Mouse (Mus musculus): ENCODE measurements around the gene Sidt2. TPM values are rescaled to one million over a fixed set of nuclear protein-coding genes. Genes with fewer than 3 reads are reported as not detected.
A peak's percentile ranks its signal among the peaks of the same experiment; 100 is the strongest.

Sidt2 gene
- polyA plus RNA-seq, 1 experiment from 2014 or later: 66.1 TPM

DNA sequence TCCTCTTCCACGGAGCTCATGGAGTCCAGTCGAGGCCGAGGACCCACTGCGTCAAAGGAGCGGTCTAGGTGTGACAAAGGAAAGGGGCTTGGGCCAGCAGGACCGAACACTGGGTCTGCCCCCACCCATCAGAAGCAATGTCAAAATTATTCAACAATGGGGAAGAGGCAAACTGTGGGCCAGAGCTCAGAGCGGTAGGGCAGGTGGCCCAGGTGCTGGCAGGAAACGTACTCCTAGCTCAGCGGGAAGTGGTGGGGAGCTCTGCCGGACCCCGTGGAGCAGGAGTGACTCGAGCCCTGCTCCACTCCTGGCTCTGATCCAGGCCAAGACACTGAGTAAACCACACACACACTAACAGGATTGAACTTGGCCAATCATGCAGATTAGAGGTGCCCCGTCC is 9.3 kb downstream of the Sidt2 start:
- WGBS: 83% methylated on average over 13 of the region's 13 CpGs
- Histone ChIP-seq H3K4me3 (no peak overlapping the region), H3K36me3 (peaks cover 95% of the 10 kb centered on the region), H3K9me3 (no peaks in the 10 kb centered on the region), H3K4me2 (no peak overlapping the region), H3K27ac (no peak overlapping the region), H3K27me3 (no peaks in the 10 kb centered on the region), H3K4me1 (no peaks in the 10 kb centered on the region), H3K9ac (no peak overlapping the region)
- ATAC-seq (ENCODE audit: insufficient number of reproducible peaks, low FRiP score, low TSS enrichment, low read depth): no peak

DNA sequence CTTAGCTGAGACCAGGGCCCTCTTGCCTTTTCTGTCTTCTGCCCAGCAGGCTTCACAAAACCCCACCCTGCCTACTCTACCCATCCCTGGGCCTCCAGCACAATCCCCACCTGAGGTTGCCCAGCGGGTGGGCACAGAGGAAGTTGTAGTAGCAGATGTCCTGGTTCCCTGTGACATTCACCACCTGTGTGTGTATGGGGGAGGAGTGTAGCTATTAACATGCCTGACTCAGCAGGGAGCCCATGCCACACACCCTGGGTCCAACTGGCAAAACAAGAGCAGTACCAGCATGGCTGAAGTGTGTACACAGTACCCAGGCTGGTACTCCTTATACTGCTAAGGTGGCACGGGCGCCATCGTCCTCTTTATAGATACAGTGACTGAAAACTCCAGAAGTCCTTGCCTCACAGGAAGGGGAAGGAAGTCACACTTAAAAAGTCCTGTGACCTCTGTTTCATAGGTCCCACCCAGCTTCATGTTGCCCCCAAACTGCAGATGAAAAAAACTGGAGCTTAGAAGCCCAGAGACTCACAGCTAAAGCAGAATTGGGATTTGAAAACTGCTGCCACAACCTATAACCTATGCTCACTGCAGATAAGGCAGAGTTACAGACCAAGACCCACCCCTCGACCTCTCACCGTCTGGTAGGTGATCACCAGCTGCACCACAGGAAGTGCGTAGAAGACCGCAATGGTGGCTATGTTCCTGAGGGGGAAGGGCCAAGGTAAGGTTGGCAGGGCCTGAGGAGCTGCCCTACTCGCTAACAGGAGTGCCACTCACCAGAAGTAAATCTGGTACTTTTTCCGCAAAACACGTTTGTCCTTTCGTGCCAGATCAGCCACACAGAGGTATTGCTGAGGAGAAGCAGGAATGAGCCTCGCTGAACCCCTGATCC is 10.3 kb downstream of the Sidt2 start:
- 81% methylated on average over 13 of the region's 13 CpGs for WGBS
- Histone ChIP-seq H3K36me3 (peaks cover 88% of the 10 kb centered on the region), H3K4me2 (no peak overlapping the region), H3K9me3 (no peaks in the 10 kb centered on the region), H3K27me3 (no peaks in the 10 kb centered on the region), H3K4me1 (no peaks in the 10 kb centered on the region), H3K4me3 (no peak overlapping the region), H3K27ac (no peak overlapping the region), H3K9ac (no peak overlapping the region)
- no peak for ATAC-seq (ENCODE audit: insufficient number of reproducible peaks, low FRiP score, low TSS enrichment, low read depth)

DNA sequence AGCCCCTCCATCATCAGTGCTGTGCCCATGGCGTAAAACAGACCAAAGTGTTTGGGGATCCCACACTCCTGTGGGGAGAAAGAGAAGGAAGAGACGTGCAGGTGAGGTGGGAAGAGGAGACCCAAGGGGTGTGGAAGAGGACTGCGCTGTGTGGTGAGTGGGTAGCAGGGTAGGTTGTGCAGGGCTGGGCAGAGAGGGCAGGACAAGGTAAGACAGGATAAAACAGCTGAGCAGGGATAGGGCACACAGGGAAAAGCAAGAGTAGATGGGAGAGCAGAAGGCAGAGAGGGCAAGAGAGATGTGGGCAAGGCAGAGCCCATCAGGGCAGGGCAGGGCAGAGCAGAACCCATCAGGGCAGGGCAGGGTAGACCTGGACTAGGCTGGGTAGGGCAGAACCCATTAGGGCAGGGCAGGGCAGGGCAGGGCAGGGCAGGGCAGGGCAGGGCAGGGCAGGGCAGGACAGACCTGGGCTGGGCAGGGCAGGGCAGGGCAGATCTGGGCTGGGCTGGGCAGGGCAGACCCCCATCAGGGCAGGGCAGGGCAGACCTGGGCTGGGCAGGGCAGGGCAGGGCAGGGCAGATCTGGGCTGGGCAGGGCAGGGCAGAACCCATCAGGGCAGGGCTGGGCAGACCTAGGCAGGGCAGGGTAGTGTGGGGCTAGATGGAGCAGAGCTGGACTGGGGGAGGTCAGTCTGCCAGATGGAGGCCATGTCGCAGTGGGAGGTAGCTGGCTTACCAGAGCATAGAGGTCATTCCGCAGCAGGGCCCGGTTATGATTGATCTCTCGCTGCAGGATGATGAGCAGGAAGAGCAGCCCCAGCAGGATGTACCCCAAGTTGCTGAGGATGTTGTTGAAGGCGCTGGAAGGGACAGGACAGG is 11.2 kb downstream of the Sidt2 start:
- H3K9ac ChIP-seq: no peak overlapping the region
- no peak overlapping the region for H3K4me2 ChIP-seq
- no peaks in the 10 kb centered on the region for H3K4me1 ChIP-seq
- H3K9me3 ChIP-seq: no peaks in the 10 kb centered on the region
- H3K27me3 ChIP-seq: no peaks in the 10 kb centered on the region
- peaks cover 88% of the 10 kb centered on the region for H3K36me3 ChIP-seq
- no peak overlapping the region for H3K4me3 ChIP-seq
- no peak overlapping the region for H3K27ac ChIP-seq
- ATAC-seq (ENCODE audit: insufficient number of reproducible peaks, low FRiP score, low TSS enrichment, low read depth): no peak
- WGBS: 89% methylated on average over 8 of the region's 8 CpGs

DNA sequence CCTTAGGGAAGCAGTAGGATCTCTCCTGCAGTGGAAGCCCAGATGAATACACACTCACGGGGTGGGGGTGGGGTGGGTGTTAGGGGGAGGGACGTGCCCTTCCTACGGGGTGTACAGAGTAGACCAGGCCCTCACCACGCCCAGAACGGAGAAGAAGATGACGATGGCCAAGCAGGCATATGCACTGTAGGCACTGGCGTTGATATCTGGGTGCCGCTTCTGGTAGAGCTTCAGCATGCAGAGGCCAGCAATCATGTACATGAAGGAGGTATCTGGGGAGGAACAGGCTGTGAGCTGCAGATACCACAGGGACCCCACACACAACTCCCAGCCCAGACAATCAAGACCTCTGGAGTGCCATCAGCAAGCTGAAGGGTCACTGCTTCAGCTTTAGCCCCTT is 12.1 kb downstream of the Sidt2 start:
- no peak; the same call in 1 of the 2 replicates for ATAC-seq (ENCODE audit: insufficient number of reproducible peaks, low FRiP score, low TSS enrichment, low read depth)
- H3K4me2 ChIP-seq: no peak overlapping the region
- H3K4me3 ChIP-seq: no peak overlapping the region
- H3K27me3 ChIP-seq: no peaks in the 10 kb centered on the region
- H3K27ac ChIP-seq: no peak overlapping the region
- H3K36me3 ChIP-seq: peaks cover 89% of the 10 kb centered on the region
- WGBS: 84% methylated on average over 8 of the region's 8 CpGs
- no peaks in the 10 kb centered on the region for H3K9me3 ChIP-seq
- H3K9ac ChIP-seq: no peak overlapping the region
- H3K4me1 ChIP-seq: no peaks in the 10 kb centered on the region

DNA sequence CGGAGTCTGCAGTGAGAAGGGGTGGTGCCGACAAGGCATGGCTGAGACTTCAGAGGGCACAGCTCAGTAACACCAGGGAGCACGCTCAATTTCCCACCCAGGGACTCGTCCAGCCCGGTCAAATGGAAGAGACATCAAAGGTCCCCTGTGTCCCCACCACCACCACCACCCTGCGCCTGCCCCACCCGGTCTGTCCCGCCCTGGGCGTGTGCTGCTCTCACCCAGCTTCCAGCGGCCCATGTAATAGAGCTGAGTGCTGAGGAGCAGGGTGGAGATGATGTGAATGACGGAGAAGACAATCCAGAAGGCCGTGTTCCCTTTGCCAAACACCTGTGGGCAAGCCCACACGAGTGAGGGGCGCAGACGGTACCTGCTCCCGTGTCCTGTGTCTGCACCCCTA is 12.6 kb downstream of the Sidt2 start:
- H3K4me1 ChIP-seq: no peaks in the 10 kb centered on the region
- no peaks in the 10 kb centered on the region for H3K9me3 ChIP-seq
- no peak overlapping the region for H3K4me3 ChIP-seq
- 92% methylated on average over 16 of the region's 16 CpGs for whole genome bisulfite sequencing
- no peak overlapping the region for H3K4me2 ChIP-seq
- H3K27ac ChIP-seq: no peak overlapping the region
- ATAC-seq (ENCODE audit: insufficient number of reproducible peaks, low FRiP score, low TSS enrichment, low read depth): no peak; the same call in 1 of the 2 replicates
- H3K36me3 ChIP-seq: peaks cover 86% of the 10 kb centered on the region
- no peak overlapping the region for H3K9ac ChIP-seq
- no peaks in the 10 kb centered on the region for H3K27me3 ChIP-seq

DNA sequence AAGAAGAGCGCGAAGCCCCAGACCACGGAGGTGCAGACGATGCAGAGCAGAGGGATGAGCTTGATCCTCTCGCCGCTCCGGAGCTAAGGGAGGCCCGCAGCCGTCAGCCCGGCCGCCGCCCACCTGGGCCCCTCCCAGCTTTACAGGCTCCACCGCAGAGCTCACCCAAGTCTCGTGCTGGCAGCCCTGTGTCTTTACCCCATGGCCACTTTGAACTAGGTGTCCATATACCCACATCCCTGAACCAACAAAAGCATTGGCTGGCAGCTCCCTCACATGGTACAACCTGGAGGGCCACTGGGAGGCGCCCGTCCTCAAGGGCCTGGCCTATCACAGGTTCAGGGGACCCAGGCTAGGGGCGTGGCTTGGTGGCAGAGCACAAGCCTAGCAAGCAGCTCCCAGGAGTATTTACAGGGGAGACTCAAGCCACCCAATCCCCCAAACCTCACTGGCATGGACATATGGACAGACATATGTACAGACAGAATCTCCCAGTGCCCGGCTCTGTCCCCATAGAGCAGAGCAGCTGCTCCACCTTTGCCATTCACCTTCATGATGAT is 13.6 kb downstream of the Sidt2 start:
- no peak overlapping the region for H3K4me3 ChIP-seq
- H3K9ac ChIP-seq: no peak overlapping the region
- H3K4me2 ChIP-seq: no peak overlapping the region
- peaks cover 77% of the 10 kb centered on the region for H3K36me3 ChIP-seq
- no peaks in the 10 kb centered on the region for H3K9me3 ChIP-seq
- no peak overlapping the region for H3K27ac ChIP-seq
- WGBS: 69% methylated on average over 18 of the region's 18 CpGs
- H3K27me3 ChIP-seq: no peaks in the 10 kb centered on the region
- peaks cover 1% of the 10 kb centered on the region for H3K4me1 ChIP-seq
- no peak for ATAC-seq (ENCODE audit: insufficient number of reproducible peaks, low FRiP score, low TSS enrichment, low read depth)

DNA sequence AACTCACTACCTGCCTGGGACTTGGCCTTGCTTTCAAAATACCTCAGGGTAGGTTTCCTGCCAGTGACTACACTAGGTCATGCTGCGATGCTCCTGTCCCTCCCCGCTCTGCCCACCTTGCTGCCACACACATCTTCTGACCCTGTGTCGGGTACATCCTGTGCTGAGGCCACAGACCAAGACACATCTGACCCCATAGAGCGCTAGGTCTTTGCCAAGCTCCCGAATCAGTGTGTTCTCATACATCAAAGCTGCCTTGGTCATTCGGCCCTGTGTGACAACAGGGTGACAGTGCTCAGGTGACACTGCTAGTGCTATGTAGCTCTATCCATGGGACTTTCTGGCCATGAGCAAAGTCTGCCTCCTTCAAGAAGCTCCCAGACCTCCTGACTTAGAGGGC is 15.3 kb downstream of the Sidt2 start:
- Histone ChIP-seq H3K4me3 (no peak overlapping the region), H3K9me3 (no peaks in the 10 kb centered on the region), H3K4me2 (no peak overlapping the region), H3K4me1 (peaks cover 9% of the 10 kb centered on the region), H3K9ac (no peak overlapping the region), H3K27ac (no peak overlapping the region), H3K36me3 (peaks cover 61% of the 10 kb centered on the region), H3K27me3 (no peaks in the 10 kb centered on the region)
- WGBS: 90% methylated on average over 6 of the region's 6 CpGs
- ATAC-seq (ENCODE audit: insufficient number of reproducible peaks, low FRiP score, low TSS enrichment, low read depth): no peak

DNA sequence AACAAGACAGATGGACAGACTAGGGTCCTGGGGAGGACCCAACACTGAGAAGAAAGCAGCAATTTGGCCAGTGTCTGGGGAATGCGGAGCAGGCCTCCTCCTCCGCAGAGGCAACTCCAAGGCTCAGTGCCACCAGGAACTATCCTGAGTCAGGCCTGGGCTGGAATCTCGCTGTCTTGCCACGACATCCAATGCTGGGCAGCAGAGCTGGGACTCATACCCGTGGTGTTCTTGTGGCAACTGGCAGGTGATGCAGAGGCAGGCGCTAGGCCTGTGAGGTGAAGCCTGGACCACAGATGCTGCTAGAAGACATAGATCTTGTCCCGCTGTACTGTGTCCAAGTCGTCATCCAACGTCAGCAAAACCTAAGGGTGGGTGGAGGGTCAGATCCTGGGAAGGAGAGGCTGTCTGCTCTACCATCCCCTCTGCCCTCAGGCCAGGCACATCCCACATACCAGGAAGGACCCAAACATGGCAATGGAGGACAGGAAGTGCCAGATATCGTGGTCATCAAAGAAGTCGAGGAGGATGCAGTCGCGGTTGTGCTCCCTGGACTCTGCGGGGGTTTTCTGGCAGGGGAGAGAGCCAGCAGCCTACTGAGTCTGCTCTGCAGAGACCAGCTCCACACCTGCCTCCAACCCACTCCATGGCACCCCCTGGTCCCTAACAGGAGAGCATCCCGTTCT is 16.0 kb downstream of the Sidt2 start:
- 88% methylated on average over 15 of the region's 15 CpGs for WGBS
- ATAC-seq (ENCODE audit: insufficient number of reproducible peaks, low FRiP score, low TSS enrichment, low read depth): no peak
- Histone ChIP-seq H3K27ac (no peak overlapping the region), H3K4me3 (no peak overlapping the region), H3K4me2 (no peak overlapping the region), H3K4me1 (peaks cover 9% of the 10 kb centered on the region), H3K27me3 (no peaks in the 10 kb centered on the region), H3K9me3 (no peaks in the 10 kb centered on the region), H3K36me3 (peaks cover 54% of the 10 kb centered on the region), H3K9ac (no peak overlapping the region)

DNA sequence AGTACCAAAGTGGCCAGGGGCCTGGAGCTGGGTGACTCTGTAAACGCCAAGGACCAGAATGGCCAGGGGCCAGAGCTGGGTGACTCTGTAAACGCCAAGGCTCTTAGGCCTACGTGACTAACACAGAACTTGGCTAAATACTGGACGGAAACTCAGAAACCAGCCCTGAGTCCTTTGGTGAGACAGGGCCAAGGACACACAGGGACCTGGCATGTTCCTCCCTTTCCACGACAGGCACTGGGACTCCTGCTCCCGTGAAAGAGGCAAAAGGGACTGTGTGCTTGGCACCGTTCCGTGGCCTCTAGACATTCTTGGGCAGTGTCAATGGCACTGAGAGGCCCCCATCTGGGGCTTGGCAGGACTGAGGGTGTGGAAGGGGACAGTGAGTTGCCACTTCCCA is 17.0 kb downstream of the Sidt2 start:
- peaks cover 46% of the 10 kb centered on the region for H3K36me3 ChIP-seq

DNA sequence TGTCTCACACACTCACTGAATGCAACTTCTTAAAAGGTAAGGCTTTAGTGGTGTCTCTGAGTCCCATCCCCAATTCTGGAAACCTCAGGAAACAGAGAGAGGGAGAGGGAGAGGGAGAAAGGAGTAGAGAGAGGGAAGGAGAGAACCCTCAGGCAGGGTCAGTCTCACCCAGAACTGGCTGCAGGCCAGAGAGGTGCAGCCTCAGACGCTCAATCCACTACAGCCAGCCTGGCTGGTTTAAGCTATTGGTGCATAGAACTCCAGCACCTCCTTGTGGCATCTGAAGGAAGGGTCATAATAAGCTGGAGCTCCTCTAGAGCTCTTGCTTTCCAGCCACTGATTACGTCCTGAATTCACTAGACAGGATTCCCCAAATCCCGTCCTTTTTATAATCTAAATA is 18.2 kb downstream of the Sidt2 start:
- peak overlapping the region; percentile 27; the same call in 1 of the 2 replicates for H3K27ac ChIP-seq
- no peaks in the 10 kb centered on the region for H3K27me3 ChIP-seq
- H3K9me3 ChIP-seq: no peaks in the 10 kb centered on the region
- no peak for ATAC-seq (ENCODE audit: insufficient number of reproducible peaks, low FRiP score, low TSS enrichment, low read depth)
- H3K4me2 ChIP-seq: no peak overlapping the region
- H3K4me1 ChIP-seq: peaks cover 18% of the 10 kb centered on the region
- no peak overlapping the region for H3K4me3 ChIP-seq
- H3K9ac ChIP-seq: no peak overlapping the region
- H3K36me3 ChIP-seq: peaks cover 34% of the 10 kb centered on the region
- 10% methylated on average over 3 of the region's 3 CpGs for WGBS

More for the DNA sequence above, 17.0 kb downstream of the Sidt2 start:
- no peak overlapping the region for H3K27ac ChIP-seq
- ATAC-seq (ENCODE audit: insufficient number of reproducible peaks, low FRiP score, low TSS enrichment, low read depth): no peak
- no peak overlapping the region for H3K4me2 ChIP-seq
- H3K4me1 ChIP-seq: peaks cover 12% of the 10 kb centered on the region
- no peaks in the 10 kb centered on the region for H3K9me3 ChIP-seq
- H3K4me3 ChIP-seq: no peak overlapping the region
- WGBS: 92% methylated on average over 8 of the region's 8 CpGs
- H3K27me3 ChIP-seq: no peaks in the 10 kb centered on the region
- no peak overlapping the region for H3K9ac ChIP-seq

DNA sequence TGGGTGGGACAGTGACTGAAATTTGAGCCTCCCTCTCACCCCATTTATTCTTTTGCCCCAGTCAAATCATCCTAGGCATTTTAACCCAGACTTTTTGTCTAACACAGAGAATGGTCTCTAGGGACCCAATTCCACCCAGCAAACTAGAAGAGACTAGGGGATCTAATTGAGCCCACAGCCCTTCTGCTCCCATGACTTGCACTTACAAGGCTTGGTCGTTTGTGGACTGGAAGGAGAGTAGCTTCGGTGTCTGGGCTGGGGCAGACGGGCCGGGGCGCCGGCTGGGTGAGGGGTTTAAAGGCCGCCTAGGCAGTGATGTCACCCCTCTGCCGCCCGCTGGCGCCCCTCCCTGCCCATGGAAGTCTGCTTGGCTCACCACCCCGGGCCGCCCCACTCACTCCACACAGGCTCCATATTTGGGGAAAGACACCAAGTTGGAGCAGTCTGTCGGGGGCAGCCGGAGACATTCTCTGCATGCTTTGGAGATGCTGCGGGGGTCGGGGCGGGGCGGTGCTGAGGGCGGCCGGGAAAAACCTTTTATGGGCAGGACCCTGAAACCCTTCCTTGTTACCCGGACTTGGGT is 19.3 kb downstream of the Sidt2 start, which contains the start of gene Tagln:
TSS of gene Tagln (minus strand) at position 431 of the 583 bp plus-strand sequence.
- H3K9ac ChIP-seq: 0 out of 2 replicates have a peak within 1 kb of the TSS, but pooled peaks have one; percentile 5
- H3K4me2 ChIP-seq: peak within 1 kb of the TSS; percentile 52
- peaks cover 18% of the 10 kb centered on the region for H3K4me1 ChIP-seq
- peak; percentile 45; the same call in 1 of the 2 replicates for ATAC-seq (ENCODE audit: insufficient number of reproducible peaks, low FRiP score, low TSS enrichment, low read depth)
- WGBS: 5% methylated on average over 21 of the region's 21 CpGs
- H3K36me3 ChIP-seq: peaks cover 30% of the 10 kb centered on the region
- H3K4me3 ChIP-seq: peak within 1 kb of the TSS; percentile 28
- H3K27me3 ChIP-seq: no peaks in the 10 kb centered on the region
- no peaks in the 10 kb centered on the region for H3K9me3 ChIP-seq
- peak within 1 kb of the TSS; percentile 51 for H3K27ac ChIP-seq

Data from limb, embryonic 15.5 days (tissue).